Mouse (Mus musculus) embryonic fibroblast, embryonic 13.5 days (primary cell): ENCODE measurements around the gene Prkcsh. TPM values are rescaled to one million over a fixed set of nuclear protein-coding genes. Genes with fewer than 3 reads are reported as not detected.

Experiments used
- H3K27ac ChIP-seq: 2 replicates; pipeline ENCODE4 v1.5.1; 2012; ENCODE audit warnings: low read length, control low read depth, inconsistent platforms; ENCODE audit not compliant: insufficient read depth
- H3K4me1 ChIP-seq: 2 replicates; pipeline ENCODE4 v1.6.1; 2011; ENCODE audit warnings: low read length; ENCODE audit not compliant: control insufficient read depth, insufficient read depth
- H3K4me3 ChIP-seq: 2 replicates; pipeline ENCODE4 v1.5.1; 2011; ENCODE audit warnings: mild to moderate bottlenecking, control low read depth, low read length; ENCODE audit not compliant: insufficient read depth
- CTCF ChIP-seq: IDR thresholded peaks from 2 replicates; pipeline ENCODE4 v1.5.1; 2011; ENCODE audit warnings: mild to moderate bottlenecking, control low read depth, low read length, moderate library complexity, borderline replicate concordance; ENCODE audit not compliant: insufficient read depth
- POLR2A ChIP-seq: IDR thresholded peaks from 2 replicates; pipeline ENCODE4 v1.6.1; 2011; ENCODE audit warnings: low read depth, mild to moderate bottlenecking, control low read depth, low read length, moderate library complexity
- polyA plus RNA-seq: library from polyadenylated mRNA; stranded (reverse); fragments of >200 nt; gene quantifications from 2 replicates; pipeline ENCODE4 v1.2.4, GENCODE M21; 2011; ENCODE audit warnings: low read depth; ENCODE audit not compliant: missing spikeins, insufficient read length

The Prkcsh gene
- polyA plus RNA-seq, 1 experiment, result 144 TPM

- Histone ChIP-seq H3K4me3 (peak overlapping the region; percentile 17; the same call in 1 of the 2 replicates), H3K27ac (no peak overlapping the region), H3K4me1 (no peaks in the 10 kb centered on the region)
- no peak for TF ChIP-seq POLR2A
- no peak for TF ChIP-seq CTCF
Measured at GRCm38 (mm10) chr9:21961366-21961980, 41.1 kb upstream of the Prkcsh start.

- no peak for TF ChIP-seq POLR2A
- TF ChIP-seq CTCF, result no peak
- Histone ChIP-seq H3K4me3 (peak overlapping the region; percentile 17; the same call in 1 of the 2 replicates), H3K27ac (no peak overlapping the region), H3K4me1 (no peaks in the 10 kb centered on the region)
Measured at GRCm38 (mm10) chr9:21962010-21962409, 40.6 kb upstream of the Prkcsh start.

- peak overlapping the region; percentile 17; the same call in 1 of the 2 replicates for H3K4me3 ChIP-seq
- no peaks in the 10 kb centered on the region for H3K4me1 ChIP-seq
- TF ChIP-seq CTCF (no peak), POLR2A (no peak)
- no peak overlapping the region for H3K27ac ChIP-seq
Measured at GRCm38 (mm10) chr9:21962416-21963059, 40.1 kb upstream of the Prkcsh start.

GRCm38 (mm10) chr9:21963417-21963816, 39.2 kb upstream of the Prkcsh start, which contains the start of gene Epor:
Gene Epor, minus strand, starts transcription at chr9:21963506.
- Histone ChIP-seq H3K4me3 (peak within 1 kb of the TSS; percentile 17; the same call in 1 of the 2 replicates), H3K27ac (no peak within 1 kb of the TSS), H3K4me1 (no peaks in the 10 kb centered on the region)
- TF ChIP-seq POLR2A, result no peak
- TF ChIP-seq CTCF, result no peak

GRCm38 (mm10) chr9:21968883-21969282, 33.7 kb upstream of the Prkcsh start:
- no peaks in the 10 kb centered on the region for H3K4me1 ChIP-seq
- H3K27ac ChIP-seq, result no peak overlapping the region
- no peak overlapping the region for H3K4me3 ChIP-seq
- TF ChIP-seq CTCF (no peak), POLR2A (no peak)

GRCm38 (mm10) chr9:21969304-21969703, 33.3 kb upstream of the Prkcsh start:
- TF ChIP-seq POLR2A (no peak), CTCF (no peak)
- Histone ChIP-seq H3K4me3 (no peak overlapping the region), H3K27ac (no peak overlapping the region), H3K4me1 (no peaks in the 10 kb centered on the region)

- no peak for TF ChIP-seq POLR2A
- TF ChIP-seq CTCF, result no peak
- H3K4me1 ChIP-seq, result no peaks in the 10 kb centered on the region
- H3K27ac ChIP-seq, result no peak overlapping the region
- no peak overlapping the region for H3K4me3 ChIP-seq
Measured at GRCm38 (mm10) chr9:21976626-21977175, 25.9 kb upstream of the Prkcsh start.

GRCm38 (mm10) chr9:21977331-21977730, 25.3 kb upstream of the Prkcsh start:
- TF ChIP-seq POLR2A (no peak), CTCF (no peak)
- no peaks in the 10 kb centered on the region for H3K4me1 ChIP-seq
- H3K27ac ChIP-seq, result no peak overlapping the region
- no peak overlapping the region for H3K4me3 ChIP-seq

- TF ChIP-seq CTCF (peak; percentile 47; the same call in 1 of the 2 replicates), POLR2A (no peak)
- Histone ChIP-seq H3K27ac (no peak overlapping the region), H3K4me3 (no peak overlapping the region), H3K4me1 (no peaks in the 10 kb centered on the region)
Measured at GRCm38 (mm10) chr9:21977972-21978371, 24.6 kb upstream of the Prkcsh start.
